Mouse (Mus musculus) lung, embryonic 14.5 days (tissue): ENCODE measurements around the gene Olfr1448. TPM values are rescaled to one million over a fixed set of nuclear protein-coding genes. Genes with fewer than 3 reads are reported as not detected.
"Not testable (repeated sequence)": the region's sequence is repeated elsewhere in the genome, so short reads cannot be mapped to it uniquely, and the experiment has no call there.

Source experiments
- ATAC-seq: fragments of 200-750 bp; cut with Nextera tagmentation; 2 replicates; pipeline ENCODE4 v1.8.0; 2017; ENCODE audit warnings: mild to moderate bottlenecking, moderate TSS enrichment, moderate library complexity; ENCODE audit not compliant: insufficient read depth
- DNase-seq: peaks from one replicate; pipeline ENCODE4 v3.0.0-alpha.2; 2015
- H3K27ac ChIP-seq: fragments of 300-500 bp; sonication (generic); 2 replicates; pipeline ENCODE4 v1.5.1; 2014; ENCODE audit warnings: low read depth, mild to moderate bottlenecking, moderate library complexity
- H3K27me3 ChIP-seq: fragments of 300-500 bp; sonication (generic); 2 replicates; pipeline ENCODE4 v1.6.1; 2014; ENCODE audit warnings: low read length, control low read depth; ENCODE audit not compliant: insufficient read depth
- H3K36me3 ChIP-seq: fragments of 300-500 bp; sonication (generic); 2 replicates; pipeline ENCODE4 v1.6.1; 2014; ENCODE audit warnings: control low read depth; ENCODE audit not compliant: insufficient read depth
- H3K4me1 ChIP-seq: fragments of 300-500 bp; sonication (generic); 2 replicates; pipeline ENCODE4 v1.6.1; 2014; ENCODE audit warnings: antibody characterized with exemption, control low read depth; ENCODE audit not compliant: insufficient read depth
- H3K4me2 ChIP-seq: fragments of 300-500 bp; sonication (generic); 2 replicates; pipeline ENCODE4 v1.6.1; 2014; ENCODE audit warnings: mild to moderate bottlenecking
- H3K4me3 ChIP-seq: fragments of 300-500 bp; sonication (generic); 2 replicates; pipeline ENCODE4 v1.5.1; 2014; ENCODE audit warnings: low read depth, low read length
- H3K9ac ChIP-seq: fragments of 300-500 bp; sonication (generic); 2 replicates; pipeline ENCODE4 v1.6.1; 2014
- H3K9me3 ChIP-seq: fragments of 300-500 bp; sonication (generic); 2 replicates; pipeline ENCODE4 v1.6.1; 2016; ENCODE audit warnings: low read depth, low read length, control low read depth
- CTCF ChIP-seq: IDR thresholded peaks from 2 replicates; pipeline ENCODE4 v1.5.1; 2016; ENCODE audit warnings: antibody characterized with exemption, low read depth
- WGBS: fragments of 180-500 bp; shearing (Covaris S2); extraction: QIAGEN DNeasy Blood & Tissue Kit; methylation state at CpG from one replicate; pipeline ENCODE4 v1.1.7; 2014; 5-methylcytosine and 5-hydroxymethylcytosine counted together
- polyA plus RNA-seq: library from polyadenylated mRNA; unstranded; fragments of >200 nt; fragmentation: Nextera tagmentation; extraction: Ambion mirVana; gene quantifications from 2 replicates; pipeline ENCODE4 v1.2.1, GENCODE M21; 2014

Gene Olfr1448
- not detected in 2 replicates for polyA plus RNA-seq

- no peaks in the 10 kb centered on the region for H3K36me3 ChIP-seq
- DNase-seq (no peak), ATAC-seq (no peak)
- no peak within 1 kb of the TSS for H3K4me2 ChIP-seq
- WGBS = 64% methylated on average over 1 of the region's 1 CpGs
- H3K9me3 ChIP-seq = no peaks in the 10 kb centered on the region
- H3K27me3 ChIP-seq = no peaks in the 10 kb centered on the region
- H3K9ac ChIP-seq = no peak within 1 kb of the TSS
- no peak within 1 kb of the TSS for H3K4me3 ChIP-seq
- H3K4me1 ChIP-seq = no peaks in the 10 kb centered on the region
- TF ChIP-seq CTCF = no peak
- H3K27ac ChIP-seq = no peak within 1 kb of the TSS
Measured at GRCm38 (mm10) chr19:12924319-12924718, at the start of gene Olfr1448. TSS of gene Olfr1448 (minus strand) at chr19:12924419.

GRCm38 (mm10) chr19:12970082-12970481 is 45.9 kb upstream of the Olfr1448 start:
- not testable (repeated sequence) for H3K4me3 ChIP-seq, ATAC-seq, DNase-seq, H3K4me1 ChIP-seq, H3K4me2 ChIP-seq, H3K27ac ChIP-seq, H3K27me3 ChIP-seq, H3K36me3 ChIP-seq, H3K9me3 ChIP-seq, H3K9ac ChIP-seq
- WGBS = 75% methylated on average over 5 of the region's 5 CpGs

GRCm38 (mm10) chr19:12949958-12950357 is 25.7 kb upstream of the Olfr1448 start, which contains the start of gene Olfr1450:
TSS of gene Olfr1450 (plus strand) at chr19:12950258.
- Histone ChIP-seq H3K9ac (no peak within 1 kb of the TSS), H3K27ac (no peak within 1 kb of the TSS), H3K4me3 (no peak within 1 kb of the TSS), H3K36me3 (no peaks in the 10 kb centered on the region), H3K4me2 (no peak within 1 kb of the TSS), H3K9me3 (no peaks in the 10 kb centered on the region), H3K4me1 (no peaks in the 10 kb centered on the region), H3K27me3 (no peaks in the 10 kb centered on the region)
- TF ChIP-seq CTCF = no peak
- WGBS = 90% methylated on average over 1 of the region's 1 CpGs
- no peak for ATAC-seq
- DNase-seq = no peak

- Histone ChIP-seq H3K4me1 (no peaks in the 10 kb centered on the region), H3K27ac (no peak within 1 kb of the TSS), H3K4me2 (no peak within 1 kb of the TSS), H3K9ac (no peak within 1 kb of the TSS), H3K4me3 (no peak within 1 kb of the TSS), H3K36me3 (no peaks in the 10 kb centered on the region), H3K9me3 (no peaks in the 10 kb centered on the region), H3K27me3 (no peaks in the 10 kb centered on the region)
- no peak for TF ChIP-seq CTCF
- DNase-seq = no peak
- ATAC-seq = no peak
Measured at GRCm38 (mm10) chr19:12930540-12930939, 6.3 kb upstream of the Olfr1448 start, which contains the start of gene Olfr1449. TSS of gene Olfr1449 (plus strand) at chr19:12930840.

- Histone ChIP-seq H3K36me3 (no peaks in the 10 kb centered on the region), H3K27me3 (no peaks in the 10 kb centered on the region), H3K27ac (no peak within 1 kb of the TSS), H3K4me3 (no peak within 1 kb of the TSS), H3K9me3 (no peaks in the 10 kb centered on the region), H3K9ac (no peak within 1 kb of the TSS), H3K4me2 (no peak within 1 kb of the TSS), H3K4me1 (no peaks in the 10 kb centered on the region)
- DNase-seq (no peak), ATAC-seq (no peak)
- no peak for TF ChIP-seq CTCF
- WGBS = 92% methylated on average over 1 of the region's 1 CpGs
Measured at GRCm38 (mm10) chr19:12903643-12904042, 20.6 kb downstream of the Olfr1448 start, which contains the start of gene Olfr1447. TSS of gene Olfr1447 (minus strand) at chr19:12903743.

- Histone ChIP-seq H3K4me2 (no peak within 1 kb of the TSS), H3K9me3 (no peaks in the 10 kb centered on the region), H3K36me3 (no peaks in the 10 kb centered on the region), H3K4me1 (no peaks in the 10 kb centered on the region), H3K9ac (no peak within 1 kb of the TSS), H3K4me3 (no peak within 1 kb of the TSS), H3K27ac (no peak within 1 kb of the TSS), H3K27me3 (no peaks in the 10 kb centered on the region)
- WGBS = 79% methylated on average over 1 of the region's 1 CpGs
- ATAC-seq = no peak
- no peak for DNase-seq
- TF ChIP-seq CTCF = no peak
Measured at GRCm38 (mm10) chr19:12893424-12893823, 30.8 kb downstream of the Olfr1448 start, which contains the start of gene Olfr1446. TSS of gene Olfr1446 (minus strand) at chr19:12893524.

GRCm38 (mm10) chr19:12883555-12883954 is 40.7 kb downstream of the Olfr1448 start, which contains the start of gene Olfr1445:
TSS of gene Olfr1445 (plus strand) at chr19:12883855.
- Histone ChIP-seq H3K9ac (no peak within 1 kb of the TSS), H3K36me3 (no peaks in the 10 kb centered on the region), H3K27ac (no peak within 1 kb of the TSS), H3K27me3 (no peaks in the 10 kb centered on the region), H3K9me3 (no peaks in the 10 kb centered on the region), H3K4me2 (no peak within 1 kb of the TSS), H3K4me1 (no peaks in the 10 kb centered on the region), H3K4me3 (no peak within 1 kb of the TSS)
- 81% methylated on average over 2 of the region's 2 CpGs for WGBS
- no peak for DNase-seq
- ATAC-seq = no peak
- no peak for TF ChIP-seq CTCF

Other genes with a start within 250 kb of the Olfr1448 start
- not detected in 2 replicates for gene Olfr1443, start 246.3 kb downstream of the Olfr1448 start, polyA plus RNA-seq
- gene Keg1, start 228.6 kb downstream of the Olfr1448 start, polyA plus RNA-seq = not detected in 2 replicates
- 0.55 TPM in 2 replicates for gene Cntf, start 158.8 kb downstream of the Olfr1448 start, polyA plus RNA-seq
- gene Zfp91, start 128.3 kb downstream of the Olfr1448 start, polyA plus RNA-seq = 10.8 and 11.5 TPM in 2 replicates
- gene Lpxn, start 128.2 kb downstream of the Olfr1448 start, polyA plus RNA-seq = 1.2 and 1.4 TPM in 2 replicates
- gene Gm5244, start 77.7 kb downstream of the Olfr1448 start, polyA plus RNA-seq = not detected in 2 replicates
- gene Olfr1444, start 67.1 kb downstream of the Olfr1448 start, polyA plus RNA-seq = not detected in 2 replicates
- gene Olfr1445, start 40.6 kb downstream of the Olfr1448 start, polyA plus RNA-seq = not detected in 2 replicates
- not detected in 2 replicates for gene Olfr1446, start 30.9 kb downstream of the Olfr1448 start, polyA plus RNA-seq
- gene Olfr1447, start 20.7 kb downstream of the Olfr1448 start, polyA plus RNA-seq = not detected in 2 replicates
- gene Olfr1449, start 6.4 kb upstream of the Olfr1448 start, polyA plus RNA-seq = not detected in 2 replicates
- gene Olfr1450, start 25.8 kb upstream of the Olfr1448 start, polyA plus RNA-seq = not detected in 2 replicates
- gene Olfr1451, start 70.6 kb upstream of the Olfr1448 start, polyA plus RNA-seq = not detected in 2 replicates
- gene Olfr1453, start 103.9 kb upstream of the Olfr1448 start, polyA plus RNA-seq = not detected in 2 replicates
- gene Olfr1454, start 136.2 kb upstream of the Olfr1448 start, polyA plus RNA-seq = not detected in 2 replicates
- not detected in 2 replicates for gene Olfr1457, start 173.5 kb upstream of the Olfr1448 start, polyA plus RNA-seq
- not detected in 2 replicates for gene Olfr1458, start 182.4 kb upstream of the Olfr1448 start, polyA plus RNA-seq
- gene Olfr1459, start 225.1 kb upstream of the Olfr1448 start, polyA plus RNA-seq = not detected in 2 replicates
- not detected in 2 replicates for gene Olfr1461, start 238.6 kb upstream of the Olfr1448 start, polyA plus RNA-seq